Mouse (Mus musculus) layer of hippocampus, postnatal 25 days (tissue): Measurements from ENCODE around the gene Hnrnpab. TPM values are rescaled to one million over a fixed set of nuclear protein-coding genes. Genes with fewer than 3 reads are reported as not detected.

Experiments used
- DNase-seq, 2 experiments: peaks; one replicate each; pipeline ENCODE4 v3.0.0; 2022; ENCODE audit warnings: mixed read lengths in 2 of 2, low spot score in 1 of 2; ENCODE audit errors: extremely low spot score in 1 of 2
- total RNA-seq, 2 experiments: library from RNA; stranded (reverse); gene quantifications; 2 replicates each; pipeline ENCODE4 v1.2.3; 2021

Hnrnpab gene
- total RNA-seq, 2 experiments from 2014 or later: 154 to 161 TPM

- DNase-seq: no peak
These were observed 2.7 kb upstream of the Hnrnpab start for GRCm38 (mm10) chr11:51609266-51609909.

- no peak for DNase-seq
These were observed 570 bp upstream of the Hnrnpab start for GRCm38 (mm10) chr11:51607096-51607738.

GRCm38 (mm10) chr11:51605602-51606446 is 823 bp downstream of the Hnrnpab start:
- DNase-seq: peak; percentile 66 to 67

- no peak for DNase-seq
These were observed 4.4 kb downstream of the Hnrnpab start for GRCm38 (mm10) chr11:51602253-51602652.

- no peak for DNase-seq
These were observed 9.1 kb downstream of the Hnrnpab start for GRCm38 (mm10) chr11:51597553-51597952.

- no peak for DNase-seq
These were observed 11.1 kb downstream of the Hnrnpab start for GRCm38 (mm10) chr11:51595459-51596083.

- no peak for DNase-seq
These were observed 11.8 kb downstream of the Hnrnpab start for GRCm38 (mm10) chr11:51594715-51595350.

- DNase-seq: no peak
These were observed 12.8 kb downstream of the Hnrnpab start for GRCm38 (mm10) chr11:51593849-51594248.

GRCm38 (mm10) chr11:51593368-51593767 is 13.3 kb downstream of the Hnrnpab start:
- DNase-seq: no peak

- DNase-seq: no peak
These were observed 14.7 kb downstream of the Hnrnpab start for GRCm38 (mm10) chr11:51591915-51592314.

GRCm38 (mm10) chr11:51591168-51591567 is 15.5 kb downstream of the Hnrnpab start:
- DNase-seq: no peak

- no peak for DNase-seq
These were observed 16.6 kb downstream of the Hnrnpab start for GRCm38 (mm10) chr11:51590002-51590401.

GRCm38 (mm10) chr11:51588833-51589232 is 17.8 kb downstream of the Hnrnpab start:
- DNase-seq: no peak

- no peak for DNase-seq
These were observed 19.6 kb downstream of the Hnrnpab start for GRCm38 (mm10) chr11:51587059-51587458.

- no peak for DNase-seq
These were observed 20.2 kb downstream of the Hnrnpab start for GRCm38 (mm10) chr11:51586411-51586810.

GRCm38 (mm10) chr11:51585608-51586252 is 20.9 kb downstream of the Hnrnpab start:
- DNase-seq: no peak

- DNase-seq: peak; percentile 87 to 89
These were observed 22.0 kb downstream of the Hnrnpab start, which contains the start of gene Phykpl for GRCm38 (mm10) chr11:51584431-51585248. TSS of gene Phykpl (plus strand) at chr11:51584757.

- no peak for DNase-seq
These were observed 22.6 kb downstream of the Hnrnpab start for GRCm38 (mm10) chr11:51584057-51584430.

- DNase-seq: peak; percentile 43 to 70
These were observed 23.9 kb downstream of the Hnrnpab start for GRCm38 (mm10) chr11:51582713-51583112.
